In the genomic region with DNA sequence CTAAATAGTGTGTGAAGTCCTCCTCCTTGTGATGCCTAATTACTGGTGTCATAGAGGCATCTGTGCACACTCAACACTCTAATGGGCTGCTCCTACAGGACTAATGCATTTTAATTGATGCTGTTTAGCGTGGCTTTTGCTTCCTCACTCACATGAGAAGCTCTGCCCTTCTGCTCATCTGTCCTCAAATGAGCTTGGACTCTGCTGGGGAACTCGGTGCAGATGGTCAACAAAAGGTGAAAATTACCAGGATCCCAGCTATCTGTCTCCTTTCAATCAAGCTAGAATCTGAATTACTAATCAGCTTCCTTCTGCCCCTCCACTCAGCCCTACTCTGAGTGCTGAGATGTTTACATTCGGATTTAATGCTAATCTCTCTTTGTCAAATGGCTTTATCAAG, we compare ENCODE assay signal across 14 mouse cellular contexts.
A peak's percentile ranks its signal among the peaks of the same experiment; 100 is the strongest.
DNase-seq lines count a peak whose midpoint lies in the region; ATAC-seq and TF ChIP-seq lines count a peak whose summit lies in the region.
"Had no signal": no experiment of that assay in that cellular context is flagged by ENCODE, and none has a peak within 500 bp of the region (broad histone marks: within the 10 kb centered on the region; RNA-seq: fewer than 3 reads in every experiment).

No protein-coding gene starts in this region.

- no peaks in the 10 kb centered on the region for H3K9me3 ChIP-seq in forebrain, embryonic 11.5 days (ENCODE audit: control insufficient read depth, low read length)
- no peaks in the 10 kb centered on the region for H3K9me3 ChIP-seq in forebrain, embryonic 10.5 days
- no peaks in the 10 kb centered on the region for H3K9me3 ChIP-seq in forebrain, embryonic 12.5 days
- H3K9me3 ChIP-seq in hindbrain, embryonic 14.5 days (ENCODE audit: control insufficient read depth, low read length): no peaks in the 10 kb centered on the region
- H3K9me3 ChIP-seq in midbrain, postnatal 0 days (ENCODE audit: low read length): no peaks in the 10 kb centered on the region
- H3K9me3 ChIP-seq: limb, embryonic 13.5 days had no signal

- H3K4me2 ChIP-seq in forebrain, embryonic 11.5 days (ENCODE audit: low read depth, low read length, severe bottlenecking): no peak overlapping the region
- no peak overlapping the region for H3K4me2 ChIP-seq in forebrain, embryonic 12.5 days
- no peak overlapping the region for H3K4me2 ChIP-seq in hindbrain, embryonic 14.5 days (replicated peaks)
- no peak overlapping the region for H3K4me2 ChIP-seq in midbrain, postnatal 0 days (ENCODE audit: low read depth, low read length, poor library complexity, severe bottlenecking)
- H3K4me2 ChIP-seq: limb, embryonic 13.5 days had no signal

- H3K27me3 ChIP-seq in forebrain, embryonic 11.5 days (ENCODE audit: control insufficient read depth, insufficient read depth, low read length): no peaks in the 10 kb centered on the region
- H3K27me3 ChIP-seq in forebrain, embryonic 10.5 days (ENCODE audit: poor library complexity, severe bottlenecking): no peaks in the 10 kb centered on the region
- H3K27me3 ChIP-seq in forebrain, embryonic 12.5 days: no peaks in the 10 kb centered on the region
- no peaks in the 10 kb centered on the region for H3K27me3 ChIP-seq in hindbrain, embryonic 14.5 days (ENCODE audit: control insufficient read depth, insufficient read depth, low read length)
- no peaks in the 10 kb centered on the region for H3K27me3 ChIP-seq in midbrain, postnatal 0 days (ENCODE audit: insufficient read depth, low read length)
- H3K27me3 ChIP-seq: limb, embryonic 13.5 days had no signal

- no peaks in the 10 kb centered on the region for H3K4me1 ChIP-seq in forebrain, embryonic 11.5 days (replicated peaks; ENCODE audit: control insufficient read depth, insufficient read depth, low read length)
- peaks cover 7% of the 10 kb centered on the region; the same call in 1 of the 2 replicates for H3K4me1 ChIP-seq in forebrain, embryonic 10.5 days
- H3K4me1 ChIP-seq in forebrain, embryonic 12.5 days: peaks cover 11% of the 10 kb centered on the region
- peaks cover 6% of the 10 kb centered on the region for H3K4me1 ChIP-seq in hindbrain, embryonic 14.5 days (replicated peaks; ENCODE audit: control insufficient read depth, insufficient read depth, low read length)
- no peaks in the 10 kb centered on the region for H3K4me1 ChIP-seq in midbrain, postnatal 0 days (ENCODE audit: insufficient read depth, low read length)
- H3K4me1 ChIP-seq: limb, embryonic 13.5 days had no signal

- H3K9ac ChIP-seq in forebrain, embryonic 11.5 days (ENCODE audit: low read length): no peak overlapping the region
- no peak overlapping the region for H3K9ac ChIP-seq in forebrain, embryonic 12.5 days
- no peak overlapping the region for H3K9ac ChIP-seq in hindbrain, embryonic 14.5 days
- H3K9ac ChIP-seq in midbrain, postnatal 0 days (replicated peaks; ENCODE audit: low read length, poor library complexity, severe bottlenecking): no peak overlapping the region
- H3K9ac ChIP-seq: limb, embryonic 13.5 days had no signal

- no peak overlapping the region for H3K27ac ChIP-seq in forebrain, embryonic 11.5 days (ENCODE audit: low read depth, low read length)
- H3K27ac ChIP-seq in forebrain, embryonic 10.5 days: no peak overlapping the region
- H3K27ac ChIP-seq in forebrain, embryonic 12.5 days: 0 out of 2 replicates have a peak overlapping the region, but pooled peaks have one; percentile 36
- no peak overlapping the region for H3K27ac ChIP-seq in hindbrain, embryonic 14.5 days
- no peak overlapping the region for H3K27ac ChIP-seq in midbrain, postnatal 0 days (ENCODE audit: low read depth, low read length)
- H3K27ac ChIP-seq: limb, embryonic 13.5 days had no signal

- no peaks in the 10 kb centered on the region for H3K36me3 ChIP-seq in forebrain, embryonic 11.5 days (ENCODE audit: control insufficient read depth, insufficient read depth, low read length)
- H3K36me3 ChIP-seq in forebrain, embryonic 10.5 days (replicated peaks): no peaks in the 10 kb centered on the region
- H3K36me3 ChIP-seq in forebrain, embryonic 12.5 days (replicated peaks): no peaks in the 10 kb centered on the region
- no peaks in the 10 kb centered on the region for H3K36me3 ChIP-seq in hindbrain, embryonic 14.5 days (replicated peaks; ENCODE audit: control insufficient read depth, insufficient read depth)
- no peaks in the 10 kb centered on the region for H3K36me3 ChIP-seq in midbrain, postnatal 0 days (ENCODE audit: insufficient read depth, low read length)
- H3K36me3 ChIP-seq: limb, embryonic 13.5 days had no signal

- no peak overlapping the region for H3K4me3 ChIP-seq in forebrain, embryonic 11.5 days (ENCODE audit: low read depth, low read length)
- no peak overlapping the region for H3K4me3 ChIP-seq in forebrain, embryonic 10.5 days
- no peak overlapping the region for H3K4me3 ChIP-seq in forebrain, embryonic 12.5 days (replicated peaks)
- H3K4me3 ChIP-seq in hindbrain, embryonic 14.5 days (replicated peaks; ENCODE audit: low read length): no peak overlapping the region
- H3K4me3 ChIP-seq in midbrain, postnatal 0 days (ENCODE audit: low read depth, low read length): no peak overlapping the region
- H3K4me3 ChIP-seq: limb, embryonic 13.5 days had no signal

- intact Hi-C loops in gastrocnemius, postnatal 14 days (cut with DNase I; ENCODE audit: low total_unique reads): no loop called here

- 5% methylated on average over 3 of the region's 3 CpGs for WGBS in forebrain, embryonic 11.5 days
- WGBS in forebrain, embryonic 10.5 days: 25% methylated on average over 3 of the region's 3 CpGs
- WGBS in forebrain, embryonic 12.5 days: 11% methylated on average over 3 of the region's 3 CpGs
- 8% methylated on average over 3 of the region's 3 CpGs for WGBS in hindbrain, embryonic 14.5 days
- WGBS in midbrain, postnatal 0 days: 13% methylated on average over 3 of the region's 3 CpGs

- DNase-seq in forebrain, embryonic 11.5 days (ENCODE audit: low spot score): no peak
- DNase-seq in forebrain, embryonic 10.5 days (ENCODE audit: extremely low spot score, low spot score): no peak
- no peak for DNase-seq in hindbrain, embryonic 14.5 days (ENCODE audit: low spot score)
- DNase-seq in midbrain, postnatal 0 days (ENCODE audit: low spot score): peak; percentile 32
- DNase-seq in cerebellum, adult 9-11 months: no peak
- no peak for DNase-seq in gastrocnemius, postnatal 14 days
- DNase-seq in kidney, postnatal 25 days: no peak
- DNase-seq: heart, postnatal 10 days; lung, adult 18-20 months; lung, postnatal 4 days; spleen, adult 18-20 months had no signal

- ATAC-seq in forebrain, embryonic 11.5 days (replicated peaks; ENCODE audit: low FRiP score): peak; percentile 91
- ATAC-seq in forebrain, embryonic 12.5 days (ENCODE audit: low FRiP score): peak; percentile 88
- peak; percentile 80 for ATAC-seq in hindbrain, embryonic 14.5 days (ENCODE audit: low FRiP score)
- no peak for ATAC-seq in midbrain, postnatal 0 days (ENCODE audit: low FRiP score)
- ATAC-seq: intestine, postnatal 0 days had no signal

- TF ChIP-seq CTCF in midbrain, postnatal 0 days (IDR thresholded peaks at IDR 0.05): no peak
